Mouse (Mus musculus): ENCODE measurements around the gene Mpeg1. TPM values are rescaled to one million over a fixed set of nuclear protein-coding genes. Genes with fewer than 3 reads are reported as not detected.
A peak's percentile ranks its signal among the peaks of the same experiment; 100 is the strongest.

Mpeg1 gene
- polyA plus RNA-seq, 1 experiment from 2014 or later: 1.0 TPM

DNA sequence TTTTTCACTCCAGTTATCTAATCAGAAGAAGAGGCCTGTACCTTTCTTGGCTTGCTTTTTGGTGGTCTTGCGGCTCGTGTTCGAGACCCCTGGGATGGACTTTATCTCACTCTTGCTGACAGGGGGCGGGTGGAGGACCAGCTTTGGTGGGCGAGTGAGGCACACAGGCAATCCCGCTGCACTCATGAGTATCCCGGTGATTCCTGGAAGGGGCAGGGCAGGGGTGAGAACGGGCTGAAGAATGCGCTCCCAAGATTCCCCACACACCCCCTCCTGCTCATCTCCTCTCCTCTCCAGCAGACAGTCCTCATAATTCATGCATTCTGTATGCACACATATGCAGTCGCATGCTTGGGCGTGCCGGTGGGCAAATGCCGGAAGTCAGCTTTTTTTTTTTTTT is 24.6 kb downstream of the Mpeg1 start:
- no peaks in the 10 kb centered on the region for H3K9me3 ChIP-seq (ENCODE audit: control insufficient read depth, low read length)
- H3K36me3 ChIP-seq (ENCODE audit: control insufficient read depth, insufficient read depth, low read length): peaks cover 11% of the 10 kb centered on the region
- no peak for ATAC-seq (ENCODE audit: low FRiP score)
- no peak for DNase-seq (ENCODE audit: low spot score)
- H3K27ac ChIP-seq (ENCODE audit: low read depth, low read length): no peak overlapping the region
- no peaks in the 10 kb centered on the region for H3K27me3 ChIP-seq (ENCODE audit: control insufficient read depth, insufficient read depth, low read length)
- H3K9ac ChIP-seq (ENCODE audit: low read depth, low read length): no peak overlapping the region
- no peak overlapping the region for H3K4me2 ChIP-seq (replicated peaks; ENCODE audit: low read depth, low read length)
- peaks cover 6% of the 10 kb centered on the region for H3K4me1 ChIP-seq (replicated peaks; ENCODE audit: control insufficient read depth, insufficient read depth, low read length)
- no peak overlapping the region for H3K4me3 ChIP-seq (ENCODE audit: low read depth, low read length)
- WGBS: 80% methylated on average over 13 of the region's 13 CpGs

- no peak overlapping the region for H3K9ac ChIP-seq (ENCODE audit: low read depth, low read length)
- no peak overlapping the region for H3K27ac ChIP-seq (ENCODE audit: low read depth, low read length)
- DNase-seq (ENCODE audit: low spot score) (no peak), ATAC-seq (ENCODE audit: low FRiP score) (no peak)
- 68% methylated on average over 3 of the region's 3 CpGs for WGBS
- no peak overlapping the region for H3K4me2 ChIP-seq (replicated peaks; ENCODE audit: low read depth, low read length)
- H3K4me1 ChIP-seq (replicated peaks; ENCODE audit: control insufficient read depth, insufficient read depth, low read length): peaks cover 8% of the 10 kb centered on the region
- H3K9me3 ChIP-seq (ENCODE audit: control insufficient read depth, low read length): no peaks in the 10 kb centered on the region
- H3K4me3 ChIP-seq (ENCODE audit: low read depth, low read length): no peak overlapping the region
- H3K27me3 ChIP-seq (ENCODE audit: control insufficient read depth, insufficient read depth, low read length): no peaks in the 10 kb centered on the region
- H3K36me3 ChIP-seq (ENCODE audit: control insufficient read depth, insufficient read depth, low read length): peaks cover 9% of the 10 kb centered on the region
Measured at GRCm38 (mm10) chr19:12485631-12486030, 25.1 kb downstream of the Mpeg1 start.

DNA sequence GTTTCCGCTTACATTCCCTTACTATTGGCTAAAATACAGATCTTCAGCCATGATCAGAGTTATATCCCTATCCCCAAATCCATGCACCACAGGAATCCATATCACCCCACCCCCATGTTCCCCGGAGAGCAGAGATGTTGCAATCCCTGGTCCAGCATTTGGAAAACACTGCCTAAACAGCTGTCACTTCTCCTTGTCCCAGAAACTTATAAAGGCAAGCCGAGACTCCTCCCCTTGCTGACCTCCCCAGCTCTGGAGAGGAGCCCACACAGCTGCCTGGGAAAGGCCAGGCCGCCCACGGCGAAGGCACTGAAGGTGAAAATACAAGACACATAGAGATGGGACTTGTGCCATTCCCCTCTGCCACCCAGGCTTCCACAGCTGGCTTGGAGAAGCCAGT is 26.3 kb downstream of the Mpeg1 start:
- Histone ChIP-seq H3K36me3 (ENCODE audit: control insufficient read depth, insufficient read depth, low read length) (peaks cover 12% of the 10 kb centered on the region), H3K9ac (ENCODE audit: low read depth, low read length) (no peak overlapping the region), H3K4me2 (replicated peaks; ENCODE audit: low read depth, low read length) (no peak overlapping the region), H3K27me3 (ENCODE audit: control insufficient read depth, insufficient read depth, low read length) (no peaks in the 10 kb centered on the region), H3K9me3 (ENCODE audit: control insufficient read depth, low read length) (no peaks in the 10 kb centered on the region), H3K4me1 (replicated peaks; ENCODE audit: control insufficient read depth, insufficient read depth, low read length) (peaks cover 19% of the 10 kb centered on the region), H3K4me3 (ENCODE audit: low read depth, low read length) (no peak overlapping the region), H3K27ac (ENCODE audit: low read depth, low read length) (no peak overlapping the region)
- DNase-seq (ENCODE audit: low spot score) (no peak), ATAC-seq (ENCODE audit: low FRiP score) (no peak)
- WGBS: 76% methylated on average over 6 of the region's 6 CpGs

- Histone ChIP-seq H3K27me3 (ENCODE audit: control insufficient read depth, insufficient read depth, low read length) (no peaks in the 10 kb centered on the region), H3K27ac (ENCODE audit: low read depth, low read length) (peak overlapping the region; percentile 94), H3K4me1 (replicated peaks; ENCODE audit: control insufficient read depth, insufficient read depth, low read length) (peaks cover 22% of the 10 kb centered on the region), H3K4me2 (replicated peaks; ENCODE audit: low read depth, low read length) (no peak overlapping the region), H3K9me3 (ENCODE audit: control insufficient read depth, low read length) (no peaks in the 10 kb centered on the region), H3K36me3 (ENCODE audit: control insufficient read depth, insufficient read depth, low read length) (peaks cover 10% of the 10 kb centered on the region), H3K4me3 (ENCODE audit: low read depth, low read length) (no peak overlapping the region), H3K9ac (ENCODE audit: low read depth, low read length) (peak overlapping the region; percentile 38; the same call in 1 of the 2 replicates)
- 83% methylated on average over 12 of the region's 12 CpGs for WGBS
- no peak for DNase-seq (ENCODE audit: low spot score)
- ATAC-seq (ENCODE audit: low FRiP score): no peak
Measured at GRCm38 (mm10) chr19:12487511-12488204, 27.1 kb downstream of the Mpeg1 start.

DNA sequence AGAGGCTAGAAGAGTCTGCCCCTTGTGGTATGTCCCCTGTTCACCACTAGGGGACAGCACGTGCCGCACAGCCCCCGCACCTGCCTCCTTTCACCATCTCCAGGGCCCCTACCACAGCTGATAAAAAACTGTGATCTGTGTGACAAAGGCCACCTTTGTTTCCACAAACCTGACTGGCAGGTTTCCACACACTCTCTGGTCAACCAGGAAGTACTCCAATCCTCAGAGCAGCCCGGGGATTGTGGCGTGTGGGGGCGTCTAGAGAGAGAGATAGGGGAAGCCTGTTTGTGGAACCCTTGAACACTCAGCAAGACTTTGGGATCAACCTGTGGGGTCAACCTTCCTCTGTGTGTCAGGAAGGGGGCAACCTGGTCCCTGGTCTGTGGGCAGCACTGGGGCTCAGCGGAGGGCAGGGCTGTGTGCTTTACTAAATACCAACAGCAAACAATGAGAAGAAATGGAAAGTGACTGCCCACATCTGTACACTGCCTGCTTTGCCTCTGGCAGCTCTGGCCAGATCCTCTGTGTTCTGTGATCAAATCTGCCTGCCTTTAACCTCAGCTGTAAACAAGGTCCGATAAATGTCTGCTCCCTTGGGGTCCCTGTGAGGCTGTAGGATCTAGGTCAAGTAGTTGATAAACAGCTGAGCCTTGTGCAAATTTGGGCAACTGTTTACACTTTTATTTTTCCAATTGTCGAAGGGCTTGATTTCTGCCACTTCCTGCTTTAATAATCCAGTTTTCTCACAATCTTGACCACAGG is 27.8 kb downstream of the Mpeg1 start:
- peak overlapping the region; percentile 26 for H3K4me2 ChIP-seq (replicated peaks; ENCODE audit: low read depth, low read length)
- H3K4me1 ChIP-seq (replicated peaks; ENCODE audit: control insufficient read depth, insufficient read depth, low read length): peaks cover 22% of the 10 kb centered on the region
- 14% methylated on average over 9 of the region's 9 CpGs for WGBS
- no peaks in the 10 kb centered on the region for H3K9me3 ChIP-seq (ENCODE audit: control insufficient read depth, low read length)
- peak; percentile 26 for ATAC-seq (ENCODE audit: low FRiP score)
- H3K27ac ChIP-seq (ENCODE audit: low read depth, low read length): peak overlapping the region; percentile 94
- peaks cover 8% of the 10 kb centered on the region for H3K36me3 ChIP-seq (ENCODE audit: control insufficient read depth, insufficient read depth, low read length)
- no peak overlapping the region for H3K4me3 ChIP-seq (ENCODE audit: low read depth, low read length)
- H3K9ac ChIP-seq (ENCODE audit: low read depth, low read length): peak overlapping the region; percentile 38; the same call in 1 of the 2 replicates
- DNase-seq (ENCODE audit: low spot score): peak; percentile 60
- H3K27me3 ChIP-seq (ENCODE audit: control insufficient read depth, insufficient read depth, low read length): no peaks in the 10 kb centered on the region

DNA sequence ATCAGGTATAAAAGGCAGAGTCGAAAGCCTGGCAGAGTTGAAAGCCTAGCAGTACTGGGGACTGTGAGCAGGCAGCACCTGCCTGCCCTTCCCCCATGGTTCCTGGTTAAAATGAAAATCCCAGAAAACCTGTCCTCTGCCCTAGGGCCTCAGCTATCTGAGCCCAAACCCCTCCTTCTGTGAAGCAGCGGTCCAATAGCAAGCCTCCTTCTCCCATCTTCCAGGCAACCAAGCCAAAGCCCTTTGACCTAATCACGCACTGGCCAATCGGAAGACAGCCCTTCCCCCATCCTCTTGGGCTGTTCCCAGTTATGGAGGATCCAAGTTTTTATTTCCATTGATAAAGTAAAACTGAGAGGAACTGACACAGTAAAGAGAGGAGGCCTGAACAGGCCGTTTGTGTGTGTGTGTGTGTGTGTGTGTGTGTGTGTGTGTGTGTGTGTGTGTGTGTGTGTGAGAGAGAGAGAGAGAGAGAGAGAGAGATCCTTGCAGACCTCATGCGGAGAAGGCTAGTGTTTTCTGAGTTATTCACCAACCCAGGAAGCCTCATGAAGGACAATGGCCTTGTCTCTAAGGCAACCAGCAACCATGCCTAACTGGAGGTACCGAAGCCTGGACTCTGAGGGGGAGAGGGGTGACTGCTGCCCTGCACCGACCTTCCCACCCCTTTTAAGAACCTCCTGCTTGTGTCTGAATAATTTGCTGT is 28.5 kb downstream of the Mpeg1 start:
- Histone ChIP-seq H3K27ac (ENCODE audit: low read depth, low read length) (peak overlapping the region; percentile 94), H3K4me1 (replicated peaks; ENCODE audit: control insufficient read depth, insufficient read depth, low read length) (peaks cover 25% of the 10 kb centered on the region), H3K36me3 (ENCODE audit: control insufficient read depth, insufficient read depth, low read length) (peaks cover 8% of the 10 kb centered on the region), H3K4me2 (replicated peaks; ENCODE audit: low read depth, low read length) (peak overlapping the region; percentile 26; the same call in 1 of the 2 replicates), H3K4me3 (ENCODE audit: low read depth, low read length) (no peak overlapping the region), H3K9me3 (ENCODE audit: control insufficient read depth, low read length) (no peaks in the 10 kb centered on the region), H3K27me3 (ENCODE audit: control insufficient read depth, insufficient read depth, low read length) (no peaks in the 10 kb centered on the region), H3K9ac (ENCODE audit: low read depth, low read length) (peak overlapping the region; percentile 38)
- DNase-seq (ENCODE audit: low spot score) (peak; percentile 84), ATAC-seq (ENCODE audit: low FRiP score) (peak; percentile 89)
- WGBS: 18% methylated on average over 8 of the region's 8 CpGs

DNA sequence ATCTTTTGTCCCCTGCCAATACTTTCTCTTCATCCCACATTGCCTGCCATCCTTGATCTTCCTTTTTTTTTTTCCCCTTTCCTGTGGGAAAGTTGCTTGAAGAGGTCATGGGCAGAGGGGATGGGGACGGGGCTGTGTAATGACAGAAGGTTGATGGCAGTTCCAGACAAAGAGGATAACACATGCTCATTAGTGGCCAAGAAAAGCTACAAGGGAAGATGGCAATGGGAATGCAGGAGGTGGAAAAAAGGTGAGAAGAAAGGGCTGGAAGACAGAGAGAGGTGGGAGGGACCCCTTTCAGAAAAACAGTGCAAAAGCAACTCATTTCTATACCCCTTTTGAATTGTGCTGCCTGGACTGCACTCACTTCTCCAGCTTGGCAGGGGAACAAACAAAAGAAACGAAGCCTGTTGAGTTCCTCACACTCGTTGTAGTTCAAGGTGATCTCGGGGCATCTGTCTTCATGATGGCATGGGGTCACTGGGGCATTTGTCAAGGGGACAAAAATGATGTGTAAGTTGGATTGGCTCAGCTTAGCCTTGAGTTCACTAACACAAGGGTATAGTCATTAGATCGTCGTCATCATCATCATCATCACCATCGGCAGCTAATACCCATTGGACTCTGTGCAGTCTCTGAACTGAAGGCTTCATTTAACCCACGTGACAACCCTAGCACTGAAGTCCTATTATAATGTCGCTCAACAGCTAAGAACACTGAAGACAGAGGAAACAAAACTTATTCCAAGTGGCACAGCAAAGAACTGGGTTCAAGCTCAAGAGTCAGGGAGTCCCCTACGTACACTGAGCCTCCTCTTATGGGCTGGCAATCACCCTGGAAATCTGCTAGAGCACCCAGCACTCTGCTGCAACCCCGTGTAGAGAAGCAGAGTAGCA is 29.3 kb downstream of the Mpeg1 start:
- Histone ChIP-seq H3K9ac (ENCODE audit: low read depth, low read length) (peak overlapping the region; percentile 24; the same call in 1 of the 2 replicates), H3K9me3 (ENCODE audit: control insufficient read depth, low read length) (no peaks in the 10 kb centered on the region), H3K36me3 (ENCODE audit: control insufficient read depth, insufficient read depth, low read length) (peaks cover 7% of the 10 kb centered on the region), H3K27me3 (ENCODE audit: control insufficient read depth, insufficient read depth, low read length) (no peaks in the 10 kb centered on the region), H3K4me1 (replicated peaks; ENCODE audit: control insufficient read depth, insufficient read depth, low read length) (peaks cover 25% of the 10 kb centered on the region), H3K4me3 (ENCODE audit: low read depth, low read length) (no peak overlapping the region), H3K4me2 (replicated peaks; ENCODE audit: low read depth, low read length) (peak overlapping the region; percentile 15; the same call in 1 of the 2 replicates), H3K27ac (ENCODE audit: low read depth, low read length) (peak overlapping the region; percentile 94)
- ATAC-seq (ENCODE audit: low FRiP score) (peak; percentile 71), DNase-seq (ENCODE audit: low spot score) (peak; percentile 63)
- 30% methylated on average over 11 of the region's 11 CpGs for WGBS

DNA sequence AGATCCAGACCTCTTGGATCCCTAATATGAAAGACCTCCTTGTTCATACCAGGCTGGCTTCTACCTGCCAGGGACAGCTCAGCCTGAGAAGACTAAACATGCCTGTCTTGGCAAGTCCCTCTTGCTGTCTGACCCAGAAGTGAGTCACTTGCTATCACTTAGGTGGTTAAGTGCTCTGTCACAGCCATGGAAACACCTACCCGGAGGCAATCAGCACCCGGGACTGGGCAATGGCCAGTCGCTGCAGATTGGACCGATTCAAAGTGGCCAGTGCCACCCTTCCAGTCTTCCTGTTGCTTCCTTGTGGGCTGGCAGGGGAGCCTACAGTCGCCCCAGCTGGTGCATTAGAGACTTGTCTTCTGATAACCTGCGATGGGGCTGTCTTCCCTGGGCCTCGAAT is 31.1 kb downstream of the Mpeg1 start:
- H3K4me1 ChIP-seq (replicated peaks; ENCODE audit: control insufficient read depth, insufficient read depth, low read length): peaks cover 31% of the 10 kb centered on the region
- peak overlapping the region; percentile 94 for H3K27ac ChIP-seq (ENCODE audit: low read depth, low read length)
- no peak overlapping the region for H3K4me3 ChIP-seq (ENCODE audit: low read depth, low read length)
- H3K4me2 ChIP-seq (replicated peaks; ENCODE audit: low read depth, low read length): no peak overlapping the region; the same call in 1 of the 2 replicates
- ATAC-seq (ENCODE audit: low FRiP score) (no peak), DNase-seq (ENCODE audit: low spot score) (no peak)
- WGBS: 94% methylated on average over 7 of the region's 7 CpGs
- no peak overlapping the region for H3K9ac ChIP-seq (ENCODE audit: low read depth, low read length)
- H3K27me3 ChIP-seq (ENCODE audit: control insufficient read depth, insufficient read depth, low read length): no peaks in the 10 kb centered on the region
- H3K36me3 ChIP-seq (ENCODE audit: control insufficient read depth, insufficient read depth, low read length): peaks cover 4% of the 10 kb centered on the region; the same call in 1 of the 2 replicates
- H3K9me3 ChIP-seq (ENCODE audit: control insufficient read depth, low read length): no peaks in the 10 kb centered on the region

Data from hindbrain, embryonic 11.5 days (tissue).